Mouse (Mus musculus) forebrain, postnatal 0 days (tissue): ENCODE measurements around the gene 1520401A03Rik. TPM values are rescaled to one million over a fixed set of nuclear protein-coding genes. Genes with fewer than 3 reads are reported as not detected.

Source experiments
- ATAC-seq: fragments of 200-750 bp; cut with Nextera tagmentation; 2 replicates; pipeline ENCODE4 v1.8.0; 2017; ENCODE audit warnings: mild to moderate bottlenecking, moderate library complexity
- DNase-seq: peaks from one replicate; pipeline ENCODE4 v3.0.0-alpha.2; 2015
- H3K27ac ChIP-seq: fragments of 300-500 bp; sonication (generic); 2 replicates; pipeline ENCODE4 v1.5.1; 2014; ENCODE audit warnings: low read depth, mild to moderate bottlenecking, antibody characterized with exemption, low read length, moderate library complexity, mixed read lengths
- H3K27me3 ChIP-seq: fragments of 300-500 bp; sonication (generic); 2 replicates; pipeline ENCODE4 v1.6.1; 2014; ENCODE audit warnings: mild to moderate bottlenecking, low read length, mixed read lengths; ENCODE audit not compliant: insufficient read depth
- H3K36me3 ChIP-seq: fragments of 300-500 bp; sonication (generic); 2 replicates; pipeline ENCODE4 v1.6.1; 2014; ENCODE audit warnings: mild to moderate bottlenecking, moderate library complexity; ENCODE audit not compliant: insufficient read depth
- H3K4me1 ChIP-seq: fragments of 300-500 bp; sonication (generic); 2 replicates; pipeline ENCODE4 v1.6.1; 2014; ENCODE audit warnings: antibody characterized with exemption; ENCODE audit not compliant: insufficient read depth
- H3K4me2 ChIP-seq: fragments of 300-500 bp; sonication (generic); 2 replicates; pipeline ENCODE4 v1.6.1; 2014; ENCODE audit warnings: low read depth, mild to moderate bottlenecking, moderate library complexity
- H3K4me3 ChIP-seq: fragments of 300-500 bp; sonication (generic); 2 replicates; pipeline ENCODE4 v1.5.1; 2014; ENCODE audit warnings: low read depth, low read length, mixed read lengths
- H3K9ac ChIP-seq: fragments of 300-500 bp; sonication (generic); 2 replicates; pipeline ENCODE4 v1.6.1; 2014; ENCODE audit warnings: mild to moderate bottlenecking
- H3K9me3 ChIP-seq: fragments of 300-500 bp; sonication (generic); 2 replicates; pipeline ENCODE4 v1.6.1; 2016; ENCODE audit warnings: low read length
- CTCF ChIP-seq: sonication (generic); IDR thresholded peaks from 2 replicates; pipeline ENCODE4 v1.5.1; 2016; ENCODE audit warnings: antibody characterized with exemption, control low read depth, low read depth
- WGBS: fragments of 180-500 bp; shearing (Covaris S2); extraction: QIAGEN DNeasy Blood & Tissue Kit; methylation state at CpG from one replicate; pipeline ENCODE4 v1.1.7; 2014; 5-methylcytosine and 5-hydroxymethylcytosine counted together
- polyA plus RNA-seq: library from polyadenylated mRNA; unstranded; fragments of >200 nt; fragmentation: Nextera tagmentation; extraction: Ambion mirVana; gene quantifications from 2 replicates; pipeline ENCODE4 v1.2.1, GENCODE M21; 2015
- total RNA-seq: library from RNA; depleted of rRNA; stranded (reverse); fragments of >200 nt; gene quantifications from 2 replicates; pipeline ENCODE4 v1.2.3, GENCODE M21; 2014

The 1520401A03Rik gene
- total and polyA plus RNA-seq, 2 experiments from 2014 or later = not detected

DNA sequence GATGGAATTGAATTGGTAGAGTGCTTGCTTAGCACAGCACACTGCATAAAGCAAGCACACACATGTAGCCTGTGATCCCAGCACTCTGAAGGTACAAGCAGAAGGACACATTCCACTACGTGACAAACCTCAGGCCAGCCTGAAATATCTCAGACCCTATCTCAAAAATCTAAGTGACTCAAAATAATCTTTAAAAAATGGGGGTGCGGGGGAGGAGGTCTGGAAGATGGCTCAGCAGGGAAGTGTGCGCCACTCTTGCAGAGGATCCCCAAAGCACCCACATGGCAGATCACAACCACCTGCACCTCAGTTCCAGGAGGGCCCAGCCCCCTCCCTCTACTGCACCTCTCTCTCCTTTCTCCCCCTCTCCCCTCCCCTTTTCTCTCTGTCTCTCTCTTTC is 51.1 kb downstream of the 1520401A03Rik start:
- Histone ChIP-seq H3K4me1 (peaks cover 14% of the 10 kb centered on the region; the same call in 1 of the 2 replicates), H3K4me3 (no peak overlapping the region), H3K9me3 (no peaks in the 10 kb centered on the region), H3K9ac (no peak overlapping the region), H3K27me3 (0 out of 2 replicates have a peak, but pooled peaks cover 3% of the 10 kb centered on the region), H3K36me3 (peaks cover 21% of the 10 kb centered on the region), H3K4me2 (no peak overlapping the region), H3K27ac (no peak overlapping the region)
- ATAC-seq = no peak
- 100% methylated on average over 3 of the region's 3 CpGs for WGBS
- TF ChIP-seq CTCF = no peak
- no peak for DNase-seq

DNA sequence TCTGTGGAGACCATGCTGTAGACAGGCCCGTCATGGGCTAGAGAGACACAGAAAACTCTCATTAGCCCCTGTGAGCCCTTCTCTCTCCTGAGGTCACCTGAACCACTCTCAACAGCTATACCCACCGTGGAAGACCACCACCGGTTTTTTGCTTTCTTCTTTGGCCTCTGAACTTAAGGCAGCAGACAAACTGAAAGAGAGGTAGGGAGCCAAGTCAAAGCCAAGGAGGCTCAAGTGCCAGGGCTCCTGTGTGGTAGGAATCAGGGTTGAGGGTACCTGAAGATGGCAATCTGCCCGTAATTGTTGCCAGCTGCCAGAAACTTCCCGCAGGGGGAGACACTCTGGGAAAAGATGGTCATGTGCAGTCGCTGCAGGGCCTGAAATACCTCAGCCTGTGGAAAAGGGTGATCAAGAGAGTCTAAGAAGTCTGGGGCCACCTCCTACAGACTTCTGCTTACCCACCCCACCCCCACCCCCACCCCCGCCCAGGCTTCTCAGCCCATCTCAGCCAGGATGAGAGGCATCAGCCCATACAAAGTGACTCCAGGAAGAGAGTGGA is 52.0 kb downstream of the 1520401A03Rik start:
- no peak overlapping the region for H3K4me2 ChIP-seq
- H3K4me3 ChIP-seq = no peak overlapping the region
- DNase-seq = no peak
- H3K9me3 ChIP-seq = no peaks in the 10 kb centered on the region
- H3K27ac ChIP-seq = no peak overlapping the region
- H3K4me1 ChIP-seq = 0 out of 2 replicates have a peak, but pooled peaks cover 8% of the 10 kb centered on the region
- H3K9ac ChIP-seq = no peak overlapping the region
- WGBS = 94% methylated on average over 7 of the region's 7 CpGs
- peaks cover 25% of the 10 kb centered on the region for H3K36me3 ChIP-seq
- no peak for TF ChIP-seq CTCF
- no peaks in the 10 kb centered on the region for H3K27me3 ChIP-seq
- no peak for ATAC-seq

DNA sequence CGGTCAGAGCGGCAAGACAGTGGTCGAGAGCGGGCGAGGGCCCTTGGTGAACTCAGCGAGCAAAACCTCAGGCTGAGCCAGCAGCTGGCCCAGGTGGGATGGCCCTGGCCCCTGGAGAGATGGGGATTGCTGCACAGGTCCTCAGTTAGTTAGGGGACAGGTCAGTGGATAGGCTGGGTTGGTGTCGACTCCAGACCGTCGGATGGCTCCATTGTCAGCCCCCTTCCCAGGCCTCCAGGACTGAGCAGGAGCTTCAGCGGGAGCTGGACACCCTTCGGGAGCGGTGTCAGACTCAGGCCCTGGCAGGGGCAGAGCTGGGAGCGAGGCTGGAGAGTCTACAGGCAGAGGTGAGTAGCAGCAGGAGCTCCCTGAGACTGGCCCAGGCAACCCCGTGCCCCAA is 57.1 kb downstream of the 1520401A03Rik start:
- peaks cover 25% of the 10 kb centered on the region for H3K36me3 ChIP-seq
- peaks cover 15% of the 10 kb centered on the region for H3K27me3 ChIP-seq
- TF ChIP-seq CTCF = no peak
- H3K4me3 ChIP-seq = no peak overlapping the region
- H3K9me3 ChIP-seq = no peaks in the 10 kb centered on the region
- no peak overlapping the region for H3K4me2 ChIP-seq
- no peak overlapping the region for H3K27ac ChIP-seq
- WGBS = 85% methylated on average over 14 of the region's 14 CpGs
- no peak for DNase-seq
- no peaks in the 10 kb centered on the region for H3K4me1 ChIP-seq
- ATAC-seq = no peak
- no peak overlapping the region for H3K9ac ChIP-seq

DNA sequence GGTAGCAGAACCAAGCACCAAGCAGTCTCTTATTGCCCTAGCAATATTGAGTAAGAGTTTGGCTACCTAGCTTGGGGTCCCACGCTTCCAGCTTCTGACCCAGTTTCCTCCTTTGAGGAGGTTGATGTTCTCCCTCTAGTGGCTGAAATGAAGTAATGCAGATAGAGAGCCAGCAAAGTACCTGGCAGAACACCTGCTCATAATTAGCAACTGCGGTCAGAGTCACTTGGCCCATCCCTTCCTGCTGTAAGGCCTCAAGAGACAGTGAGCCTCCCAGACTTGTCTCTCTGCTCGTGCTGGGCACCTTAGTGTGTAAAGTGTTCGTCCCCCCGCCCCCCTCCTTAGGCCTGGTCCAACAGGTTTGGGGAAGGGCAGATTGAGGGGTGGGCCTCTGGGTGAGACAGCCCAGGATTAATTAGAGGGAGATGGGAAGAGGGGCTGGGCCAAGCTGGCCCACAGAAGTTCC is 58.0 kb downstream of the 1520401A03Rik start:
- no peak overlapping the region for H3K27ac ChIP-seq
- H3K4me2 ChIP-seq = no peak overlapping the region
- peak; percentile 53 for DNase-seq
- H3K36me3 ChIP-seq = peaks cover 19% of the 10 kb centered on the region
- H3K9ac ChIP-seq = no peak overlapping the region
- no peaks in the 10 kb centered on the region for H3K4me1 ChIP-seq
- 0 out of 2 replicates have a peak, but pooled peaks have one; percentile 20 for ATAC-seq
- no peak overlapping the region for H3K4me3 ChIP-seq
- H3K27me3 ChIP-seq = peaks cover 22% of the 10 kb centered on the region
- WGBS = 12% methylated on average over 5 of the region's 5 CpGs
- H3K9me3 ChIP-seq = no peaks in the 10 kb centered on the region
- peak; percentile 78 for TF ChIP-seq CTCF

DNA sequence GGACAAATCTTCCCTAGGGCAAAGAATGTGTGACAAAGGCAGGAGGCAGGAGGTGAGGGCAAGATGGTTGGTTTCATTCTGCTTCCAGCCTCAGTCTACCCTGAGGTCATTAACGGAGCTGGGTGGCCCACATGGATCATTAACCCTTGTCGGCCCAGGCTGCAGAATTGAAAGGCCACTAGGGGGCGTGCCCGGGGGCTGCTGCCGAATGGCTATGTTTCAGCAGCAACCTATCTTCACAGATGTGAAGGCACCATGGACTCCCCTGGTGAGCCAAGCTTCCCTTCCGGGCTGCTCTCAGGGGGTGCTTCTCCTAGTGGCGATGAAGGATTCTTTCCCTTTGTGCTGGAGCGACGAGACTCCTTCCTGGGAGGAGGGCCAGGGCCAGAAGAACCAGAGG is 61.1 kb downstream of the 1520401A03Rik start:
- Histone ChIP-seq H3K27ac (no peak overlapping the region), H3K27me3 (peaks cover 27% of the 10 kb centered on the region), H3K4me3 (no peak overlapping the region), H3K4me2 (no peak overlapping the region), H3K9ac (no peak overlapping the region), H3K4me1 (no peaks in the 10 kb centered on the region), H3K36me3 (peaks cover 4% of the 10 kb centered on the region; the same call in 1 of the 2 replicates), H3K9me3 (no peaks in the 10 kb centered on the region)
- WGBS = 6% methylated on average over 9 of the region's 9 CpGs
- peak; percentile 27; the same call in 1 of the 2 replicates for TF ChIP-seq CTCF
- DNase-seq (no peak), ATAC-seq (no peak)

DNA sequence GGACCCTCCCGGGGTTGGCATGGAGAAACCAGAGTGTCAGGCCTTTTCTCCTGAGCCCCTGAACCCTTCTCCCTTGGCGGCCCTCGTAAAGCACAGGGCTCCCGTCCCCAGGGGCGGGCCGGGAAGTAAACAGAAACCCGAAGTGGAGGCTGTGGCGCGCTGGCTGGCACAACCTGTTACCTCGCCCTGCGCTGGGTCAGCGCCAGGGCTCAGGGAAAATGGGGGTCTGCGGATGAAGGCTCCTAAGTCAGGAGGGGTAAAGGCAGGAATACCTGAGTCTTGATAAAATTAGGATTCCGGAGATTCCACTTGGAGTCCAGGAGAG is 61.7 kb downstream of the 1520401A03Rik start:
- DNase-seq (no peak), ATAC-seq (no peak)
- WGBS = 5% methylated on average over 14 of the region's 14 CpGs
- Histone ChIP-seq H3K9me3 (no peaks in the 10 kb centered on the region), H3K9ac (no peak overlapping the region), H3K4me3 (no peak overlapping the region), H3K36me3 (no peaks in the 10 kb centered on the region), H3K27ac (no peak overlapping the region), H3K4me2 (no peak overlapping the region), H3K4me1 (no peaks in the 10 kb centered on the region), H3K27me3 (peaks cover 27% of the 10 kb centered on the region)
- TF ChIP-seq CTCF = no peak

DNA sequence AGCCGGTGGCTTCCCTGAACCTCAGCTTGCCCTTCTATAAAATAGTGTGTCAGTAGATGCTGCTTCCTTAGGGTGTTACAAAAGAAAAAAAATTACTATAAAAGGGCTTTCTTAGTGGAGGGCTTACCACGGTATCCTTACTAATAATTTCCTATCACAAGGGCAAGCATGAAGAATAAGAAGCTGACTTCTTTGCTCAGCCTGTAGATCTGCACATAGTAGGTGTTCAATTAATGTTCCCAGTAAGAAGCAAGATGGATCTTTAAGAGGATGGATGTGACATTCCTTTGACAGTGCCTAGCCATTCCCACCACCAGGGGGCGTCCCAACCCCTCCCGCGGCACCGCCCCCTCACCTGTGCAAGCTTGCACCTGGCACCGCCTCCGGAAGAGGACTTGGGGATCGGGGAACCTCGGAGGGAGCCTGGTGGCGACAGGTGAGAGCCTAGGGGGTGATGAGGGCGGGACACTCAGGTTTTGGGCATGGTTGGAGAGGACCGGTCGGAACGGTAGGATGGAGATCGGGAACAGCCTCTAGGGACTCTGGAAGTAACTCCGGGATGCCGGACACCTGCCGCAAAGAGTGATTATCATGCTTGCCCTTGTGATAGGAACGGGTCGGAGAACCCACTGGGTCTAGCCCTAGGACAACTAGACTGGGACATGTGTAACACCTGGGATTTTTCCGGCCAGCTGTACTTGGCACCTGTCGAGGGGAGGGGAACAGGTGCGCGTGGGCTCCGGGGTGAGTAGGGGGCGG is 62.3 kb downstream of the 1520401A03Rik start, which contains the start of gene Bicdl2:
Gene Bicdl2, plus strand, starts transcription at position 390 of the 759 bp plus-strand sequence.
- H3K27ac ChIP-seq = no peak within 1 kb of the TSS
- no peak within 1 kb of the TSS for H3K4me2 ChIP-seq
- no peaks in the 10 kb centered on the region for H3K36me3 ChIP-seq
- no peak for DNase-seq
- no peak within 1 kb of the TSS for H3K4me3 ChIP-seq
- H3K9ac ChIP-seq = no peak within 1 kb of the TSS
- peak; percentile 61 for TF ChIP-seq CTCF
- WGBS = 5% methylated on average over 27 of the region's 27 CpGs
- no peak for ATAC-seq
- no peaks in the 10 kb centered on the region for H3K4me1 ChIP-seq
- H3K9me3 ChIP-seq = no peaks in the 10 kb centered on the region
- peaks cover 27% of the 10 kb centered on the region for H3K27me3 ChIP-seq
